Mouse (Mus musculus): ENCODE data around the gene Atp5k. TPM values are rescaled to one million over a fixed set of nuclear protein-coding genes. Genes with fewer than 3 reads are reported as not detected.

The Atp5k gene
- polyA plus RNA-seq (2015; fragmentation: Nextera tagmentation; extraction: Ambion mirVana) = 296 and 299 TPM in 2 replicates

GRCm38 (mm10) chr5:108433804-108434587 is at the start of gene Atp5k:
TSS of gene Atp5k (minus strand) at chr5:108434448.
- peak; percentile 94 for ATAC-seq
- Histone ChIP-seq H3K4me3 (replicated peaks; ENCODE audit: low read length) (peak within 1 kb of the TSS; percentile 80), H3K9ac (replicated peaks; ENCODE audit: low read depth, low read length) (peak within 1 kb of the TSS; percentile 81), H3K27me3 (replicated peaks; ENCODE audit: control insufficient read depth, insufficient read depth, low read length) (peaks cover 9% of the 10 kb centered on the region), H3K4me2 (ENCODE audit: low read length) (peak within 1 kb of the TSS; percentile 90), H3K36me3 (ENCODE audit: control insufficient read depth, insufficient read depth) (peaks cover 12% of the 10 kb centered on the region), H3K4me1 (replicated peaks; ENCODE audit: control insufficient read depth, insufficient read depth, low read length) (peaks cover 12% of the 10 kb centered on the region), H3K27ac (ENCODE audit: low read length) (peak within 1 kb of the TSS; percentile 42; the same call in 1 of the 2 replicates), H3K9me3 (ENCODE audit: control insufficient read depth, low read length) (no peaks in the 10 kb centered on the region)
- under 1% methylated on average over 42 of the region's 42 CpGs for WGBS

GRCm38 (mm10) chr5:108483006-108483405 is 48.8 kb upstream of the Atp5k start:
- no peak for ATAC-seq
- no peak overlapping the region for H3K4me2 ChIP-seq (ENCODE audit: low read length)
- no peak overlapping the region for H3K4me3 ChIP-seq (replicated peaks; ENCODE audit: low read length)
- peaks cover 27% of the 10 kb centered on the region for H3K36me3 ChIP-seq (ENCODE audit: control insufficient read depth, insufficient read depth)
- H3K27ac ChIP-seq (ENCODE audit: low read length) = no peak overlapping the region
- no peaks in the 10 kb centered on the region for H3K4me1 ChIP-seq (replicated peaks; ENCODE audit: control insufficient read depth, insufficient read depth, low read length)
- WGBS = 92% methylated on average over 6 of the region's 6 CpGs
- H3K27me3 ChIP-seq (replicated peaks; ENCODE audit: control insufficient read depth, insufficient read depth, low read length) = no peaks in the 10 kb centered on the region
- no peaks in the 10 kb centered on the region for H3K9me3 ChIP-seq (ENCODE audit: control insufficient read depth, low read length)
- no peak overlapping the region for H3K9ac ChIP-seq (replicated peaks; ENCODE audit: low read depth, low read length)

- Histone ChIP-seq H3K27me3 (replicated peaks; ENCODE audit: control insufficient read depth, insufficient read depth, low read length) (no peaks in the 10 kb centered on the region), H3K4me1 (replicated peaks; ENCODE audit: control insufficient read depth, insufficient read depth, low read length) (no peaks in the 10 kb centered on the region), H3K4me3 (replicated peaks; ENCODE audit: low read length) (no peak overlapping the region), H3K9me3 (ENCODE audit: control insufficient read depth, low read length) (no peaks in the 10 kb centered on the region), H3K36me3 (ENCODE audit: control insufficient read depth, insufficient read depth) (peaks cover 62% of the 10 kb centered on the region), H3K9ac (replicated peaks; ENCODE audit: low read depth, low read length) (no peak overlapping the region), H3K27ac (ENCODE audit: low read length) (no peak overlapping the region), H3K4me2 (ENCODE audit: low read length) (no peak overlapping the region)
- 83% methylated on average over 3 of the region's 3 CpGs for WGBS
- no peak for ATAC-seq
Observed at GRCm38 (mm10) chr5:108475977-108476376, 41.7 kb upstream of the Atp5k start.

GRCm38 (mm10) chr5:108473737-108474136 is 39.5 kb upstream of the Atp5k start:
- no peaks in the 10 kb centered on the region for H3K27me3 ChIP-seq (replicated peaks; ENCODE audit: control insufficient read depth, insufficient read depth, low read length)
- H3K4me1 ChIP-seq (replicated peaks; ENCODE audit: control insufficient read depth, insufficient read depth, low read length) = no peaks in the 10 kb centered on the region
- H3K9me3 ChIP-seq (ENCODE audit: control insufficient read depth, low read length) = no peaks in the 10 kb centered on the region
- ATAC-seq = no peak
- H3K27ac ChIP-seq (ENCODE audit: low read length) = no peak overlapping the region
- H3K36me3 ChIP-seq (ENCODE audit: control insufficient read depth, insufficient read depth) = peaks cover 56% of the 10 kb centered on the region
- WGBS = 88% methylated on average over 4 of the region's 4 CpGs
- H3K9ac ChIP-seq (replicated peaks; ENCODE audit: low read depth, low read length) = no peak overlapping the region
- H3K4me2 ChIP-seq (ENCODE audit: low read length) = no peak overlapping the region
- H3K4me3 ChIP-seq (replicated peaks; ENCODE audit: low read length) = no peak overlapping the region

- no peaks in the 10 kb centered on the region for H3K27me3 ChIP-seq (replicated peaks; ENCODE audit: control insufficient read depth, insufficient read depth, low read length)
- peaks cover 26% of the 10 kb centered on the region for H3K36me3 ChIP-seq (ENCODE audit: control insufficient read depth, insufficient read depth)
- H3K4me2 ChIP-seq (ENCODE audit: low read length) = no peak overlapping the region
- H3K4me3 ChIP-seq (replicated peaks; ENCODE audit: low read length) = no peak overlapping the region
- H3K27ac ChIP-seq (ENCODE audit: low read length) = no peak overlapping the region
- H3K9me3 ChIP-seq (ENCODE audit: control insufficient read depth, low read length) = no peaks in the 10 kb centered on the region
- no peak for ATAC-seq
- H3K9ac ChIP-seq (replicated peaks; ENCODE audit: low read depth, low read length) = no peak overlapping the region
- peaks cover 21% of the 10 kb centered on the region for H3K4me1 ChIP-seq (replicated peaks; ENCODE audit: control insufficient read depth, insufficient read depth, low read length)
- WGBS = 78% methylated on average over 7 of the region's 7 CpGs
Observed at GRCm38 (mm10) chr5:108469617-108470016, 35.4 kb upstream of the Atp5k start.

GRCm38 (mm10) chr5:108466647-108467046 is 32.4 kb upstream of the Atp5k start:
- Histone ChIP-seq H3K4me1 (replicated peaks; ENCODE audit: control insufficient read depth, insufficient read depth, low read length) (peaks cover 49% of the 10 kb centered on the region), H3K9ac (replicated peaks; ENCODE audit: low read depth, low read length) (no peak overlapping the region), H3K4me2 (ENCODE audit: low read length) (no peak overlapping the region), H3K36me3 (ENCODE audit: control insufficient read depth, insufficient read depth) (no peaks in the 10 kb centered on the region), H3K4me3 (replicated peaks; ENCODE audit: low read length) (no peak overlapping the region), H3K27me3 (replicated peaks; ENCODE audit: control insufficient read depth, insufficient read depth, low read length) (no peaks in the 10 kb centered on the region), H3K27ac (ENCODE audit: low read length) (no peak overlapping the region), H3K9me3 (ENCODE audit: control insufficient read depth, low read length) (no peaks in the 10 kb centered on the region)
- WGBS = 95% methylated on average over 1 of the region's 1 CpGs
- ATAC-seq = no peak

- H3K9me3 ChIP-seq (ENCODE audit: control insufficient read depth, low read length) = no peaks in the 10 kb centered on the region
- no peaks in the 10 kb centered on the region for H3K27me3 ChIP-seq (replicated peaks; ENCODE audit: control insufficient read depth, insufficient read depth, low read length)
- 89% methylated on average over 6 of the region's 6 CpGs for WGBS
- no peaks in the 10 kb centered on the region for H3K36me3 ChIP-seq (ENCODE audit: control insufficient read depth, insufficient read depth)
- no peak for ATAC-seq
- H3K4me2 ChIP-seq (ENCODE audit: low read length) = no peak overlapping the region
- no peak overlapping the region for H3K9ac ChIP-seq (replicated peaks; ENCODE audit: low read depth, low read length)
- H3K4me3 ChIP-seq (replicated peaks; ENCODE audit: low read length) = no peak overlapping the region
- peaks cover 53% of the 10 kb centered on the region for H3K4me1 ChIP-seq (replicated peaks; ENCODE audit: control insufficient read depth, insufficient read depth, low read length)
- H3K27ac ChIP-seq (ENCODE audit: low read length) = no peak overlapping the region
Observed at GRCm38 (mm10) chr5:108465131-108465891, 31.1 kb upstream of the Atp5k start.

- Histone ChIP-seq H3K4me1 (replicated peaks; ENCODE audit: control insufficient read depth, insufficient read depth, low read length) (peaks cover 53% of the 10 kb centered on the region), H3K27me3 (replicated peaks; ENCODE audit: control insufficient read depth, insufficient read depth, low read length) (peaks cover 9% of the 10 kb centered on the region), H3K36me3 (ENCODE audit: control insufficient read depth, insufficient read depth) (no peaks in the 10 kb centered on the region), H3K9me3 (ENCODE audit: control insufficient read depth, low read length) (no peaks in the 10 kb centered on the region), H3K27ac (ENCODE audit: low read length) (no peak overlapping the region), H3K4me3 (replicated peaks; ENCODE audit: low read length) (peak overlapping the region; percentile 66), H3K9ac (replicated peaks; ENCODE audit: low read depth, low read length) (peak overlapping the region; percentile 91), H3K4me2 (ENCODE audit: low read length) (peak overlapping the region; percentile 99)
- 45% methylated on average over 4 of the region's 4 CpGs for WGBS
- ATAC-seq = no peak
Observed at GRCm38 (mm10) chr5:108462446-108462845, 28.2 kb upstream of the Atp5k start.

All from forebrain, embryonic 16.5 days (tissue).